Mouse (Mus musculus) lung, embryonic 15.5 days (tissue): ENCODE measurements around the gene Dclk3. TPM values are rescaled to one million over a fixed set of nuclear protein-coding genes. Genes with fewer than 3 reads are reported as not detected.
A peak's percentile ranks its signal among the peaks of the same experiment; 100 is the strongest.

Source experiments
- ATAC-seq: fragments of 200-750 bp; cut with Nextera tagmentation; 2 replicates; pipeline ENCODE4 v1.8.0; 2017; ENCODE audit warnings: moderate number of reproducible peaks, borderline replicate concordance; ENCODE audit not compliant: low FRiP score, low TSS enrichment; ENCODE audit errors: extremely low read depth
- H3K27ac ChIP-seq: fragments of 300-500 bp; sonication (generic); 2 replicates; pipeline ENCODE4 v1.5.1; 2015; ENCODE audit warnings: moderate library complexity, mild to moderate bottlenecking, inconsistent platforms
- H3K27me3 ChIP-seq: fragments of 300-500 bp; sonication (generic); 2 replicates; pipeline ENCODE4 v1.6.1; 2015; ENCODE audit warnings: inconsistent platforms
- H3K36me3 ChIP-seq: fragments of 300-500 bp; sonication (generic); 2 replicates; pipeline ENCODE4 v1.6.1; 2015; ENCODE audit warnings: inconsistent platforms
- H3K4me1 ChIP-seq: fragments of 300-500 bp; sonication (generic); 2 replicates; pipeline ENCODE4 v1.6.1; 2015; ENCODE audit warnings: inconsistent platforms
- H3K4me2 ChIP-seq: fragments of 300-500 bp; sonication (generic); 2 replicates; pipeline ENCODE4 v1.6.1; 2015; ENCODE audit warnings: inconsistent platforms, mild to moderate bottlenecking, moderate library complexity
- H3K4me3 ChIP-seq: fragments of 300-500 bp; sonication (generic); 2 replicates; pipeline ENCODE4 v1.5.1; 2015; ENCODE audit warnings: mild to moderate bottlenecking, inconsistent platforms
- H3K9ac ChIP-seq: fragments of 300-500 bp; sonication (generic); 2 replicates; pipeline ENCODE4 v1.6.1; 2015; ENCODE audit warnings: inconsistent platforms
- H3K9me3 ChIP-seq: fragments of 300-500 bp; sonication (generic); 2 replicates; pipeline ENCODE4 v1.6.1; 2016; ENCODE audit warnings: inconsistent platforms
- WGBS: fragments of 180-500 bp; shearing (Covaris S2); methylation state at CpG from one replicate; pipeline ENCODE4 v1.1.7; 2015; 5-methylcytosine and 5-hydroxymethylcytosine counted together
- polyA plus RNA-seq: library from polyadenylated mRNA; unstranded; fragments of >200 nt; fragmentation: Nextera tagmentation; extraction: Ambion mirVana; gene quantifications from 2 replicates; pipeline ENCODE4 v1.2.1, GENCODE M21; 2015

Dclk3 gene
- 0.31 and 0.40 TPM in 2 replicates for polyA plus RNA-seq

GRCm38 (mm10) chr9:111438904-111439835 lies at the start of gene Dclk3:
Gene Dclk3, plus strand, starts transcription at chr9:111439081.
- H3K36me3 ChIP-seq: no peaks in the 10 kb centered on the region
- no peak within 1 kb of the TSS for H3K27ac ChIP-seq
- H3K9me3 ChIP-seq: no peaks in the 10 kb centered on the region
- peaks cover 7% of the 10 kb centered on the region for H3K4me1 ChIP-seq
- WGBS: 2% methylated on average over 57 of the region's 57 CpGs
- no peak within 1 kb of the TSS for H3K9ac ChIP-seq
- H3K4me2 ChIP-seq: peak within 1 kb of the TSS; percentile 81
- peaks cover 33% of the 10 kb centered on the region for H3K27me3 ChIP-seq
- H3K4me3 ChIP-seq: peak within 1 kb of the TSS; percentile 41
- ATAC-seq: peak; percentile 78; the same call in 1 of the 2 replicates

DNA sequence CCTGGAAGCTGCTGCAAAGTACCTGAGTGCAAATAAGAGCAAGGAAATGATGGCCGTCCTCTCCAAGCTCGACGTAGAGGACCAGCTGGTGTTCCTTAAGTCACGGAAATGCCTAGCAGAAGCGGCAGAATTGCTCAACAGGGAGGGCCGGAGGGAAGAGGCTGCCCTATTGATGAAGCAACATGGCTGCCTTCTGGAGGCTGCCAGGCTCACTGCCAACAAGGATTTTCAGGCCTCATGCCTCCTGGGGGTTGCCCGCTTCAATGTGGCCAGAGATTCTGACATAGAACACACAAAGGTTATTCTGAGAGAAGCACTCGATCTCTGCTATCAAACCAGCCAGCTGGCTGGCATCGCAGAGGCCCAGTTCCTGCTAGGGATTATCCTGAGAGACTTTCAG lies 48.9 kb upstream of the Dclk3 start:
- no peaks in the 10 kb centered on the region for H3K27me3 ChIP-seq
- no peak overlapping the region for H3K4me3 ChIP-seq
- 64% methylated on average over 9 of the region's 9 CpGs for WGBS
- no peak overlapping the region for H3K9ac ChIP-seq
- H3K27ac ChIP-seq: no peak overlapping the region
- no peaks in the 10 kb centered on the region for H3K4me1 ChIP-seq
- no peaks in the 10 kb centered on the region for H3K36me3 ChIP-seq
- no peaks in the 10 kb centered on the region for H3K9me3 ChIP-seq
- no peak overlapping the region for H3K4me2 ChIP-seq
- no peak for ATAC-seq

DNA sequence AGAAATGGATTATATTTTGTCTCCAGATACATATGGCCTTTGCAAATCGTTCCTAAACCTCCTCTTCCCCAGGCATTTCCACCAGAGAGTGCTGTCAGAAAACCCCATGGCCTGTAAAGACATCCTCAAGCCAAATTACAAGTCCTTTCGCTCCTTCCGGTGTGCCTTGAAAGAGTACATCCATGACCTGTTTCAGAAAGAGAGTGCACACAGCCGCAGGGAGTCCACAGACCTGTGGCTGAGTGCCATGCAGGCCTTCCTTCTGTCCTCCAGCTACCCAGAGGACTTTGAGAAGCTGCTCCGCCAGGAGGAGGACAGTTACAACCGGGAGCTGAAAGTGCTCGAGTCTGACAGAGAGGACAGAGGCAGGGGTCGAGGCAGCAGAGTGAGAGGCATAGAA lies 47.8 kb upstream of the Dclk3 start:
- Histone ChIP-seq H3K27ac (no peak overlapping the region), H3K9me3 (no peaks in the 10 kb centered on the region), H3K4me2 (no peak overlapping the region), H3K4me1 (no peaks in the 10 kb centered on the region), H3K9ac (no peak overlapping the region), H3K36me3 (no peaks in the 10 kb centered on the region), H3K27me3 (no peaks in the 10 kb centered on the region), H3K4me3 (no peak overlapping the region)
- WGBS: 78% methylated on average over 8 of the region's 8 CpGs
- ATAC-seq: no peak

DNA sequence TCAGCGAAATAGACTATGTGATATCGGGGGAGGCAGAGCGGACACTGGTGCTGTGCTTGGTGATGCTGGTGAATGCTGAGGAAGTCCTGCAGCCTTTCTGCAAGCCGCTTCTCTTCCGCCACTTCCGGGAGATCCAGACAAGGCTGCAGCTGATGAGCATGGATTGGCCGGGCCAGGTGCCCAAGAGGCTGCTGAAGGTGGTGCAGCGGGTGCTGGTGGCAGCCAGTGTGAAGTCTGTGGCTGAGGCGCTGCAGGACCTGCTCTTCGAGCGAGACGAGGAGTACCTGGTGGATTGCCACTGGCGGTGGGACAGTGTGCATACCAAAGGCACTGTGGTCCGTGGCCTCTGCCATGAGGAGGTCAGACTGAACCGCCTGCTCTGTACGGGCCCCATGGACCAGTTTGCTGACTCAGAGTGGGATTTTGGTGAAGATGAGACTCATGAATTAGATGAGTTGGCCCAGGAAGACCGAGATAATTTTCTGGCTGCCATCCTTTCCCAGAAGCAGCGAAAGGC lies 46.9 kb upstream of the Dclk3 start:
- H3K36me3 ChIP-seq: no peaks in the 10 kb centered on the region
- H3K27me3 ChIP-seq: no peaks in the 10 kb centered on the region
- no peak overlapping the region for H3K9ac ChIP-seq
- no peak overlapping the region for H3K4me2 ChIP-seq
- H3K4me3 ChIP-seq: no peak overlapping the region
- H3K27ac ChIP-seq: no peak overlapping the region
- 75% methylated on average over 18 of the region's 18 CpGs for whole genome bisulfite sequencing
- H3K4me1 ChIP-seq: no peaks in the 10 kb centered on the region
- ATAC-seq: no peak
- H3K9me3 ChIP-seq: no peaks in the 10 kb centered on the region

DNA sequence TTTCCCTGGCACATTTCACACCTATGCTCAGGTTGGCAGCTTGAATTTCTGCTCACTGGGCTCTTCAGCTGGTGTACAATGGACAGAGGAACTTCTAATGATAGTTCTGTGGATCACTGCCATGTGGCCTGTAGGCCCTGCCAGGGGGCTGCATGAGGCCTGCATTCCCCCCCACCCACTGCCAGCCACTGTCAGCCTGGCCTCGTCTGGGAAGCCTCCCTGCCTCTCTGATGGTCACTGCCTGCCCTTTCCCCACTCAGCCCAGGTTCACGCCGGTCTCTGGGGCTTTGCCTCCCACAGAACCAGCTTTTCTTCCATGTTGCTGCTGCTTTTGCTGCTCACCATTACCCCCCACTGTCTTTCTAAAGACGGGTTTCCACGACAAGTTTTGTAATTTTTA lies 43.6 kb upstream of the Dclk3 start:
- H3K4me2 ChIP-seq: no peak overlapping the region
- H3K36me3 ChIP-seq: no peaks in the 10 kb centered on the region
- H3K27ac ChIP-seq: no peak overlapping the region
- no peak overlapping the region for H3K4me3 ChIP-seq
- 73% methylated on average over 5 of the region's 5 CpGs for WGBS
- H3K4me1 ChIP-seq: no peaks in the 10 kb centered on the region
- H3K9ac ChIP-seq: no peak overlapping the region
- H3K9me3 ChIP-seq: no peaks in the 10 kb centered on the region
- ATAC-seq: no peak
- no peaks in the 10 kb centered on the region for H3K27me3 ChIP-seq

DNA sequence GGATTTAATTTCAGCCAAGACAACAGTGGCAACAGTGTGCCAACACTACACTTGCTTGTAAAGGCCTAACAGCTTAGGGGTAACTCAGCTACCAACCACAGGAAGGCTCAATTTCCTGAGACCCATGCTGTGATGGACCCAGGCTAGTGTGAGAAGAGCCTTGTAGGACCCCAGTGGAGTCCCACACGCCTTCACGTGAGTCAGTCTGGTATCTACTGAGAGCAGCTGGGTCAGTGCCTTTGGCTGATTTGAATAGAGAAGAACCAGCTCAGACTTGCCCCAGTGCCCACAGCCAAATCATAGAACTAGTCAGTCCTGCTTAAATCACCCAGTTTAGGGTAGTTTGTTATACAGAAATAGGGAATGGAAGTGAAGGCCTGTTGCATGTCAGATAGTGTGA lies 40.8 kb upstream of the Dclk3 start:
- no peaks in the 10 kb centered on the region for H3K36me3 ChIP-seq
- H3K4me1 ChIP-seq: no peaks in the 10 kb centered on the region
- no peak for ATAC-seq
- H3K4me3 ChIP-seq: no peak overlapping the region
- no peak overlapping the region for H3K9ac ChIP-seq
- H3K27ac ChIP-seq: no peak overlapping the region
- no peaks in the 10 kb centered on the region for H3K9me3 ChIP-seq
- no peaks in the 10 kb centered on the region for H3K27me3 ChIP-seq
- 75% methylated on average over 2 of the region's 2 CpGs for WGBS
- no peak overlapping the region for H3K4me2 ChIP-seq

- H3K4me1 ChIP-seq: no peaks in the 10 kb centered on the region
- H3K9me3 ChIP-seq: no peaks in the 10 kb centered on the region
- no peak overlapping the region for H3K4me3 ChIP-seq
- H3K4me2 ChIP-seq: no peak overlapping the region
- no peak overlapping the region for H3K27ac ChIP-seq
- H3K9ac ChIP-seq: no peak overlapping the region
- H3K36me3 ChIP-seq: no peaks in the 10 kb centered on the region
- WGBS: 77% methylated on average over 4 of the region's 4 CpGs
- no peaks in the 10 kb centered on the region for H3K27me3 ChIP-seq
- no peak for ATAC-seq
Observed at GRCm38 (mm10) chr9:111400089-111400488, 38.8 kb upstream of the Dclk3 start.

DNA sequence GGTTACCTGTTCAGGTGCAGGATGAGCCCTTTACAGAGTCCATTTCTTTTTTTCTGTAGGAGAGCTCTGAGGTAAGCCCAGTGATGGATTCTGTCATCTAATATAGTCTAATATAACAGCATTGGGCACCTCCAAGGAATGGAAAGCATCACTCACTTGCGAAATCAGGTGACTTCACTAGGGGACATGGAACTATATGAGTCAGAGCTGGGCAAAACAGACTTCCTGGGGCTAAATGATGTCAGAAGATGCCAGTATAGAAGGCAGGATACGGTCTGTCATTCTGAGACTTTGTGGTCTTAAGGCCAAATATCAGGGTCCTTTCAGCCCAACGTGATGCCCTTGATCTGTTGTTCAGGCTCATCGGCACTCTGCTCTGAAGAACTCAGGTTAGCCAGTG lies 35.7 kb upstream of the Dclk3 start:
- WGBS: 82% methylated on average over 4 of the region's 4 CpGs
- Histone ChIP-seq H3K9ac (no peak overlapping the region), H3K4me1 (no peaks in the 10 kb centered on the region), H3K9me3 (no peaks in the 10 kb centered on the region), H3K36me3 (no peaks in the 10 kb centered on the region), H3K27me3 (no peaks in the 10 kb centered on the region), H3K4me3 (no peak overlapping the region), H3K4me2 (no peak overlapping the region), H3K27ac (no peak overlapping the region)
- no peak for ATAC-seq

DNA sequence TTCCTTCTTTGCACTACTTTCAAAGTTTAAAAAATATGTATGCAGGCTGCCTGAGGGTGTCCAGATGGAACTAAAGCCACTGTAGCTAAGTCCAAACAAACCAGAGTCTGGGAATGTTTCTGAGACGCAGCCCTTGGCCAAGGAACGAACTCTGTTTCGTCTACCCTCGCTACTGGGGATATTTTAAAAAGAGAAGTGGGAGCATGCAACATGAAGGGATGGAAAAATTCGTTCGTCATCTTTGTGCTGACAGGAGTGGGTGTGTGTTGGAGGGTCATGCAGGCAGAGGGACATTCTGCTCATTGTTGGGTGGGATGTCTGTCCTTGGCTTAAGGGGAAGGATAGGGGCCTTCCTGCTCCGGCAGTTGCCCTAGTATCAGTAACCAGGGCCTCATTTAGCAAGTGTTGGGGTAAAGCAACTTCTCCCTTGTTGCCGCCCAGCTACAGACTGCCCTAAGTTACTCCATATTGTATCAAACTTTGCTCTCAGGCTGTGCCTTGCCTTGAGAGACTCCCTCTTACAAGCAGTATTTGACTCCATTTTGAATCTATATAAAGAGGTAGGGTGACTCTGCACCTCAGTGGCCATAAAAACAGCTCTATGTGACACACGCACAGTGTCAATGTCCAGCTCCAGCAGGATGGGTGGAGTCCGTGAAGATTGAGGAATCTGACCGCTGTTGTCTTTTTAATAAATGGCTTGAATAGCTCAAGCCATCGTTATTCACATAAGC lies 34.4 kb upstream of the Dclk3 start:
- Histone ChIP-seq H3K27ac (no peak overlapping the region), H3K9ac (no peak overlapping the region), H3K4me1 (no peaks in the 10 kb centered on the region), H3K4me3 (no peak overlapping the region), H3K27me3 (no peaks in the 10 kb centered on the region), H3K9me3 (no peaks in the 10 kb centered on the region), H3K36me3 (no peaks in the 10 kb centered on the region), H3K4me2 (no peak overlapping the region)
- no peak for ATAC-seq
- 73% methylated on average over 12 of the region's 12 CpGs for WGBS

DNA sequence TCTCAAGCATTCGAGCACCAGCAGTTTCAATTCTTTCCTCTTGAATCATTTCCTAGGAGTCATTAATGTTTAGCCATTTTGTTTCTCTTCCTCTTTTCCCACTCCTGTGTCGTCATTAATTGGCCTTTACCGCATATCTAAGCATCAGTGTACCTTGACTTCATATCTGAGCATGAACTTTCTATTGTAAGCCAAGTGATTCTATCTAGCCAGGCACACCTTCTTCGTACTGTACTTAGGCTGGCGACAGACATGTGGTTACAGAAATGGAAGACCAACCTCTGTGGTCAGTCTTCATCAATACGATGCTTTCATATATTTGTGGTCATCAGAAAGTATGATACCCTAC lies 33.8 kb upstream of the Dclk3 start:
- H3K4me2 ChIP-seq: no peak overlapping the region
- H3K27me3 ChIP-seq: no peaks in the 10 kb centered on the region
- H3K9ac ChIP-seq: no peak overlapping the region
- no peak overlapping the region for H3K4me3 ChIP-seq
- no peaks in the 10 kb centered on the region for H3K9me3 ChIP-seq
- 88% methylated on average over 6 of the region's 6 CpGs for WGBS
- ATAC-seq: no peak
- H3K4me1 ChIP-seq: no peaks in the 10 kb centered on the region
- H3K27ac ChIP-seq: no peak overlapping the region
- no peaks in the 10 kb centered on the region for H3K36me3 ChIP-seq

- H3K36me3 ChIP-seq: no peaks in the 10 kb centered on the region
- 32% methylated on average over 6 of the region's 6 CpGs for WGBS
- ATAC-seq: peak; percentile 78; the same call in 1 of the 2 replicates
- H3K9me3 ChIP-seq: no peaks in the 10 kb centered on the region
- no peaks in the 10 kb centered on the region for H3K27me3 ChIP-seq
- H3K4me1 ChIP-seq: no peaks in the 10 kb centered on the region
- H3K9ac ChIP-seq: no peak overlapping the region
- no peak overlapping the region for H3K4me2 ChIP-seq
- H3K4me3 ChIP-seq: no peak overlapping the region
- H3K27ac ChIP-seq: no peak overlapping the region
Observed at GRCm38 (mm10) chr9:111408012-111408411, 30.9 kb upstream of the Dclk3 start.

DNA sequence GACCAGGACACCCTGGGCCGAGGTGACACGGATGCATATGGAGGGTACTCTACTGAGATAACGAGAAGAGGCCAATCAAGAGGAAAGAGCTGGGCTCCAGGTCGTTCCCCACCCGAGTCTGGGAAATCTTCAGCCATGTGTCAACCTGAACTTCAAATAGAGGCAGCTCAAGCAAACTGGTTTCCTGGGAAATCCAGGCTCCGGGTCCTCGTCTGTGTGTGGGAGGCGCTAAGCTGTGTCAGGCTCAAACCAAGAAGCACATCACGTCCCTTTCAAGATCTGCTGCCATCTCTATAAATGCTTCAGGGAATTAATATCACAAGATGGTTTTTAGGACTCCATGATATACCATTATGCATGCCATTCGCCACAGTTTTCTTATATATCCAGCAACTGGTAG lies 30.5 kb upstream of the Dclk3 start:
- H3K27me3 ChIP-seq: no peaks in the 10 kb centered on the region
- H3K9me3 ChIP-seq: no peaks in the 10 kb centered on the region
- ATAC-seq: no peak
- H3K4me3 ChIP-seq: no peak overlapping the region
- no peaks in the 10 kb centered on the region for H3K36me3 ChIP-seq
- H3K4me1 ChIP-seq: no peaks in the 10 kb centered on the region
- 51% methylated on average over 10 of the region's 10 CpGs for WGBS
- H3K4me2 ChIP-seq: no peak overlapping the region
- no peak overlapping the region for H3K9ac ChIP-seq
- H3K27ac ChIP-seq: no peak overlapping the region
